Mouse (Mus musculus): ENCODE measurements around the gene Abca13.

Abca13 gene

GRCm38 (mm10) chr11:9731300-9731699 lies 539.6 kb downstream of the Abca13 start:
- DNase-seq, result no peak
